Mouse (Mus musculus): ENCODE measurements around the gene Psmg4. TPM values are rescaled to one million over a fixed set of nuclear protein-coding genes. Genes with fewer than 3 reads are reported as not detected.
A peak's percentile ranks its signal among the peaks of the same experiment; 100 is the strongest.

Gene Psmg4
- 189 and 240 TPM in 2 replicates for total RNA-seq (2017)

GRCm38 (mm10) chr13:34162491-34163303 lies at the start of gene Psmg4:
Gene Psmg4 (plus strand): TSS chr13:34162964.
- ATAC-seq (replicated peaks; ENCODE audit: low read depth, poor library complexity, severe bottlenecking), result peak; percentile 91

- ATAC-seq (replicated peaks; ENCODE audit: low read depth, poor library complexity, severe bottlenecking), result no peak
Observed at GRCm38 (mm10) chr13:34113086-34113485, 49.7 kb upstream of the Psmg4 start.

GRCm38 (mm10) chr13:34114654-34115053 lies 48.1 kb upstream of the Psmg4 start:
- no peak for ATAC-seq (replicated peaks; ENCODE audit: low read depth, poor library complexity, severe bottlenecking)

GRCm38 (mm10) chr13:34116508-34116907 lies 46.3 kb upstream of the Psmg4 start:
- ATAC-seq (replicated peaks; ENCODE audit: low read depth, poor library complexity, severe bottlenecking), result peak; percentile 20

GRCm38 (mm10) chr13:34118816-34119215 lies 43.9 kb upstream of the Psmg4 start:
- peak; percentile 46 for ATAC-seq (replicated peaks; ENCODE audit: low read depth, poor library complexity, severe bottlenecking)

GRCm38 (mm10) chr13:34119406-34119805 lies 43.4 kb upstream of the Psmg4 start:
- no peak for ATAC-seq (replicated peaks; ENCODE audit: low read depth, poor library complexity, severe bottlenecking)

GRCm38 (mm10) chr13:34120536-34120935 lies 42.2 kb upstream of the Psmg4 start:
- no peak for ATAC-seq (replicated peaks; ENCODE audit: low read depth, poor library complexity, severe bottlenecking)

- no peak for ATAC-seq (replicated peaks; ENCODE audit: low read depth, poor library complexity, severe bottlenecking)
Observed at GRCm38 (mm10) chr13:34125711-34126110, 37.1 kb upstream of the Psmg4 start.

- no peak for ATAC-seq (replicated peaks; ENCODE audit: low read depth, poor library complexity, severe bottlenecking)
Observed at GRCm38 (mm10) chr13:34128276-34129114, 34.3 kb upstream of the Psmg4 start.

GRCm38 (mm10) chr13:34129485-34130225 lies 33.1 kb upstream of the Psmg4 start:
- peak; percentile 37 for ATAC-seq (replicated peaks; ENCODE audit: low read depth, poor library complexity, severe bottlenecking)

GRCm38 (mm10) chr13:34130226-34130731 lies 32.5 kb upstream of the Psmg4 start, which contains the start of gene Tubb2b:
Gene Tubb2b (minus strand): TSS chr13:34130466.
- ATAC-seq (replicated peaks; ENCODE audit: low read depth, poor library complexity, severe bottlenecking), result peak; percentile 51

- ATAC-seq (replicated peaks; ENCODE audit: low read depth, poor library complexity, severe bottlenecking), result peak; percentile 45
Observed at GRCm38 (mm10) chr13:34131011-34131707, 31.6 kb upstream of the Psmg4 start.

- peak; percentile 37; the same call in 1 of the 2 replicates for ATAC-seq (replicated peaks; ENCODE audit: low read depth, poor library complexity, severe bottlenecking)
Observed at GRCm38 (mm10) chr13:34131708-34132060, 31.1 kb upstream of the Psmg4 start.

- no peak for ATAC-seq (replicated peaks; ENCODE audit: low read depth, poor library complexity, severe bottlenecking)
Observed at GRCm38 (mm10) chr13:34132299-34132698, 30.5 kb upstream of the Psmg4 start.

- no peak for ATAC-seq (replicated peaks; ENCODE audit: low read depth, poor library complexity, severe bottlenecking)
Observed at GRCm38 (mm10) chr13:34132875-34133274, 29.9 kb upstream of the Psmg4 start.

- no peak for ATAC-seq (replicated peaks; ENCODE audit: low read depth, poor library complexity, severe bottlenecking)
Observed at GRCm38 (mm10) chr13:34133326-34134071, 29.3 kb upstream of the Psmg4 start.

- no peak for ATAC-seq (replicated peaks; ENCODE audit: low read depth, poor library complexity, severe bottlenecking)
Observed at GRCm38 (mm10) chr13:34134276-34134675, 28.5 kb upstream of the Psmg4 start.

GRCm38 (mm10) chr13:34136605-34137004 lies 26.2 kb upstream of the Psmg4 start:
- no peak for ATAC-seq (replicated peaks; ENCODE audit: low read depth, poor library complexity, severe bottlenecking)

- no peak for ATAC-seq (replicated peaks; ENCODE audit: low read depth, poor library complexity, severe bottlenecking)
Observed at GRCm38 (mm10) chr13:34143389-34143788, 19.4 kb upstream of the Psmg4 start.

Measured in common myeloid progenitor, adult 5-6 weeks (primary cell).